Mouse (Mus musculus): ENCODE measurements at regions not wholly inside any gene's neighbourhood (a gene's known extent, or its start where the extent isn't known, plus 50 kb on each side); places are given as distances from the start of the nearest gene placed in this dataset.

- WGBS = 84% methylated on average over 8 of the region's 8 CpGs
- no peak overlapping the region for H3K27ac ChIP-seq (replicated peaks)
- DNase-seq (ENCODE audit: low spot score) = no peak
These were observed 261.2 kb upstream of the Npvf start for GRCm38 (mm10) chr6:50915166-50916030.

GRCm38 (mm10) chr6:50918248-50918647 lies 264.0 kb upstream of the Npvf start:
- Histone ChIP-seq H3K9me3 (replicated peaks) (no peaks in the 10 kb centered on the region), H3K4me3 (no peak overlapping the region), H3K36me3 (no peaks in the 10 kb centered on the region), H3K27me3 (ENCODE audit: low read depth, poor library complexity, severe bottlenecking) (no peaks in the 10 kb centered on the region), H3K27ac (replicated peaks) (no peak overlapping the region), H3K4me1 (no peaks in the 10 kb centered on the region)
- DNase-seq (ENCODE audit: low spot score) = no peak
- WGBS = 88% methylated on average over 3 of the region's 3 CpGs

More at GRCm38 (mm10) chr6:50915166-50916030, 261.2 kb upstream of the Npvf start:
- H3K4me3 ChIP-seq = no peak overlapping the region
- no peaks in the 10 kb centered on the region for H3K27me3 ChIP-seq (ENCODE audit: low read depth, poor library complexity, severe bottlenecking)
- no peaks in the 10 kb centered on the region for H3K9me3 ChIP-seq (replicated peaks)
- H3K36me3 ChIP-seq = no peaks in the 10 kb centered on the region
- H3K4me1 ChIP-seq = no peaks in the 10 kb centered on the region

GRCm38 (mm10) chr6:50922235-50922634 lies 268.0 kb upstream of the Npvf start:
- 93% methylated on average over 3 of the region's 3 CpGs for WGBS

GRCm38 (mm10) chr6:50924571-50924970 lies 270.3 kb upstream of the Npvf start:
- peaks cover 4% of the 10 kb centered on the region for H3K9me3 ChIP-seq (replicated peaks)
- H3K36me3 ChIP-seq = no peaks in the 10 kb centered on the region
- peaks cover 13% of the 10 kb centered on the region for H3K4me1 ChIP-seq
- H3K4me3 ChIP-seq = no peak overlapping the region
- no peaks in the 10 kb centered on the region for H3K27me3 ChIP-seq (ENCODE audit: low read depth, poor library complexity, severe bottlenecking)
- H3K27ac ChIP-seq (replicated peaks) = 0 out of 2 replicates have a peak overlapping the region, but pooled peaks have one; percentile 13
- 50% methylated on average over 5 of the region's 5 CpGs for WGBS
- no peak for DNase-seq (ENCODE audit: low spot score)

More at GRCm38 (mm10) chr6:50922235-50922634, 268.0 kb upstream of the Npvf start:
- Histone ChIP-seq H3K4me1 (peaks cover 13% of the 10 kb centered on the region), H3K4me3 (no peak overlapping the region), H3K27ac (replicated peaks) (no peak overlapping the region), H3K27me3 (ENCODE audit: low read depth, poor library complexity, severe bottlenecking) (no peaks in the 10 kb centered on the region), H3K9me3 (replicated peaks) (peaks cover 4% of the 10 kb centered on the region), H3K36me3 (no peaks in the 10 kb centered on the region)
- DNase-seq (ENCODE audit: low spot score) = no peak

GRCm38 (mm10) chr6:50924998-50925397 lies 270.8 kb upstream of the Npvf start:
- Histone ChIP-seq H3K27ac (replicated peaks) (no peak overlapping the region), H3K36me3 (no peaks in the 10 kb centered on the region), H3K4me1 (peaks cover 13% of the 10 kb centered on the region), H3K4me3 (no peak overlapping the region), H3K9me3 (replicated peaks) (peaks cover 4% of the 10 kb centered on the region), H3K27me3 (ENCODE audit: low read depth, poor library complexity, severe bottlenecking) (no peaks in the 10 kb centered on the region)
- 74% methylated on average over 7 of the region's 7 CpGs for WGBS
- no peak for DNase-seq (ENCODE audit: low spot score)

- H3K4me1 ChIP-seq = peaks cover 13% of the 10 kb centered on the region
- peaks cover 4% of the 10 kb centered on the region for H3K9me3 ChIP-seq (replicated peaks)
- no peaks in the 10 kb centered on the region for H3K36me3 ChIP-seq
- DNase-seq (ENCODE audit: low spot score) = no peak
- H3K4me3 ChIP-seq = no peak overlapping the region
- H3K27me3 ChIP-seq (ENCODE audit: low read depth, poor library complexity, severe bottlenecking) = no peaks in the 10 kb centered on the region
- 77% methylated on average over 1 of the region's 1 CpGs for WGBS
- H3K27ac ChIP-seq (replicated peaks) = no peak overlapping the region
These were observed 272.1 kb upstream of the Npvf start for GRCm38 (mm10) chr6:50926313-50926712.

GRCm38 (mm10) chr6:50929503-50929902 lies 275.3 kb upstream of the Npvf start:
- Histone ChIP-seq H3K4me1 (peaks cover 15% of the 10 kb centered on the region), H3K27ac (replicated peaks) (0 out of 2 replicates have a peak overlapping the region, but pooled peaks have one; percentile 23), H3K27me3 (ENCODE audit: low read depth, poor library complexity, severe bottlenecking) (peaks cover 4% of the 10 kb centered on the region; the same call in 1 of the 2 replicates), H3K9me3 (replicated peaks) (peaks cover 4% of the 10 kb centered on the region), H3K36me3 (no peaks in the 10 kb centered on the region), H3K4me3 (no peak overlapping the region)
- no peak for DNase-seq (ENCODE audit: low spot score)
- WGBS = 93% methylated on average over 9 of the region's 9 CpGs

GRCm38 (mm10) chr6:50933510-50933909 lies 279.3 kb upstream of the Npvf start:
- H3K27me3 ChIP-seq (ENCODE audit: low read depth, poor library complexity, severe bottlenecking) = peaks cover 4% of the 10 kb centered on the region; the same call in 1 of the 2 replicates
- H3K4me1 ChIP-seq = peaks cover 27% of the 10 kb centered on the region
- 95% methylated on average over 6 of the region's 6 CpGs for WGBS
- DNase-seq (ENCODE audit: low spot score) = no peak
- no peaks in the 10 kb centered on the region for H3K36me3 ChIP-seq
- H3K9me3 ChIP-seq (replicated peaks) = no peaks in the 10 kb centered on the region
- no peak overlapping the region for H3K4me3 ChIP-seq
- peak overlapping the region; percentile 46 for H3K27ac ChIP-seq (replicated peaks)

- Histone ChIP-seq H3K27me3 (ENCODE audit: low read depth, poor library complexity, severe bottlenecking) (peaks cover 4% of the 10 kb centered on the region; the same call in 1 of the 2 replicates), H3K4me1 (peaks cover 30% of the 10 kb centered on the region), H3K9me3 (replicated peaks) (no peaks in the 10 kb centered on the region), H3K27ac (replicated peaks) (peak overlapping the region; percentile 46), H3K4me3 (no peak overlapping the region), H3K36me3 (no peaks in the 10 kb centered on the region)
- WGBS = 84% methylated on average over 10 of the region's 10 CpGs
- DNase-seq (ENCODE audit: low spot score) = no peak
These were observed 280.0 kb upstream of the Npvf start for GRCm38 (mm10) chr6:50934245-50934644.

GRCm38 (mm10) chr6:50936306-50936705 lies 282.1 kb upstream of the Npvf start:
- Histone ChIP-seq H3K27ac (replicated peaks) (peak overlapping the region; percentile 75), H3K4me1 (peaks cover 42% of the 10 kb centered on the region), H3K9me3 (replicated peaks) (no peaks in the 10 kb centered on the region), H3K36me3 (no peaks in the 10 kb centered on the region), H3K27me3 (ENCODE audit: low read depth, poor library complexity, severe bottlenecking) (peaks cover 4% of the 10 kb centered on the region; the same call in 1 of the 2 replicates), H3K4me3 (no peak overlapping the region)
- DNase-seq (ENCODE audit: low spot score) = no peak
- WGBS = 87% methylated on average over 8 of the region's 8 CpGs

GRCm38 (mm10) chr6:50937094-50937493 lies 282.9 kb upstream of the Npvf start:
- H3K27me3 ChIP-seq (ENCODE audit: low read depth, poor library complexity, severe bottlenecking) = peaks cover 4% of the 10 kb centered on the region; the same call in 1 of the 2 replicates
- H3K4me1 ChIP-seq = peaks cover 47% of the 10 kb centered on the region
- no peaks in the 10 kb centered on the region for H3K9me3 ChIP-seq (replicated peaks)
- H3K27ac ChIP-seq (replicated peaks) = no peak overlapping the region
- H3K36me3 ChIP-seq = no peaks in the 10 kb centered on the region
- WGBS = 31% methylated on average over 9 of the region's 9 CpGs
- H3K4me3 ChIP-seq = no peak overlapping the region
- DNase-seq (ENCODE audit: low spot score) = peak; percentile 75

GRCm38 (mm10) chr6:50938879-50939278 lies 284.6 kb upstream of the Npvf start:
- Histone ChIP-seq H3K27ac (replicated peaks) (peak overlapping the region; percentile 71), H3K27me3 (ENCODE audit: low read depth, poor library complexity, severe bottlenecking) (no peaks in the 10 kb centered on the region), H3K4me3 (no peak overlapping the region), H3K9me3 (replicated peaks) (no peaks in the 10 kb centered on the region), H3K4me1 (peaks cover 44% of the 10 kb centered on the region), H3K36me3 (no peaks in the 10 kb centered on the region)
- 38% methylated on average over 7 of the region's 7 CpGs for WGBS
- peak; percentile 39 for DNase-seq (ENCODE audit: low spot score)

GRCm38 (mm10) chr6:50939440-50939839 lies 285.2 kb upstream of the Npvf start:
- H3K27me3 ChIP-seq (ENCODE audit: low read depth, poor library complexity, severe bottlenecking) = no peaks in the 10 kb centered on the region
- no peaks in the 10 kb centered on the region for H3K36me3 ChIP-seq
- 61% methylated on average over 2 of the region's 2 CpGs for WGBS
- peaks cover 40% of the 10 kb centered on the region for H3K4me1 ChIP-seq
- peak overlapping the region; percentile 71 for H3K27ac ChIP-seq (replicated peaks)
- H3K4me3 ChIP-seq = no peak overlapping the region
- no peaks in the 10 kb centered on the region for H3K9me3 ChIP-seq (replicated peaks)
- DNase-seq (ENCODE audit: low spot score) = peak; percentile 45

Measured in midbrain, embryonic 10.5 days (tissue).